Mouse (Mus musculus) right cerebral cortex, adult 18-20 months (tissue): Measurements from ENCODE around the gene Csdc2.
A peak's percentile ranks its signal among the peaks of the same experiment; 100 is the strongest.

Experiments
- DNase-seq: peaks from one replicate; pipeline ENCODE4 v3.0.0; 2022; ENCODE audit warnings: mixed read lengths

Gene Csdc2

DNA sequence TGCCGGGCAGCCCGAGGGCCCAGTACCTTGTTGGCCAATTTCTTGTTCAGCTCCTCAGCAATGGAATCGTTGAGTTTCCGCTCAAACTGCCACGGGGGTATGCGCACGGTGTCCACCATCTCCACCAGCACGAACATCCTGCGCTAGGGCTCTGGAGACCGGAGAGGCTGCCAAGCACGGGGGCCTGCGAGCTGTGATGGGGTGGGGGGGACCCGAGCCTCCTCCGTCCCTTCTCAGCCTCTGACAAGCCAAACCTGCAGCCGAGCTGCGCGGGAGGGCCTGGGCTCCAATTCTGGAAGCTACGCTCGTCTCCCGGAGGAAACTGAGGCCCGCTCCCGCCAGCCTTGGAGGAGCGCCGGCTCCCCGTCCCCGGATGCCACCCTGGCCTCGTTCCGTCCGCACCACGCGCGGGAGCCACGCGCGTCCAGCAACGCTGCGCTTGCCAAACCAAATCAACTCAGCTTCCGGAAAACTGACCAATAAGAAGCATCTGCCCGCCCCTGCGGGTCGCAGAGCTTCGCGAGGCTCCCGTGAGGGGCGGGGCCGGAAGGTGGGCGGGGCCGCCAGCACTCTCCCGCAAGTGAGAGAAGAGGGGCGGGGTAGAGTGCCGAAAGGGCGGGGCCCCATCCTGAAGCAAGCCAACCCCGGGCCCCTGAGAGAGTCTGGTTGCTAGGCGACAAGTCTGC, 10.7 kb upstream of the Csdc2 start, which contains the start of gene Polr3h:
Gene Polr3h (minus strand): TSS at position 481 of the 686 bp plus-strand sequence.
- DNase-seq = peak; percentile 97

DNA sequence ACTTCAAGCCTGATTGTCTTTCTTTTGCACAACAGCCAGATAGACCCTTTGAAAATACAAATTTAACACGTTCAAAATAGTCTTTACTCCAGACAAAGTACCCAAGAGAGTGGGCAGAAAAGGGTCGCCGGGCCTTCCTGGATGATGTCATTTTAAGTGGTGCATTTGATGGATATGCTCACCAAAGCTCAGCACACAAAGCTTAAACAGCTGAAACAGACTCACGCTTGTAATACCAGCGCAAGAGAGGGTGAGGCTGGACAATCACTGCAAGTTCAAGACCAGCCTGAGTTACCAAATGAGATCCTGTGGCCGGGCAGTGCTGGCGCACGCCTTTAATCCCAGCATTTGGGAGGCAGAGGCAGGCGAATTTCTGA, 10.1 kb upstream of the Csdc2 start:
- DNase-seq = no peak

DNA sequence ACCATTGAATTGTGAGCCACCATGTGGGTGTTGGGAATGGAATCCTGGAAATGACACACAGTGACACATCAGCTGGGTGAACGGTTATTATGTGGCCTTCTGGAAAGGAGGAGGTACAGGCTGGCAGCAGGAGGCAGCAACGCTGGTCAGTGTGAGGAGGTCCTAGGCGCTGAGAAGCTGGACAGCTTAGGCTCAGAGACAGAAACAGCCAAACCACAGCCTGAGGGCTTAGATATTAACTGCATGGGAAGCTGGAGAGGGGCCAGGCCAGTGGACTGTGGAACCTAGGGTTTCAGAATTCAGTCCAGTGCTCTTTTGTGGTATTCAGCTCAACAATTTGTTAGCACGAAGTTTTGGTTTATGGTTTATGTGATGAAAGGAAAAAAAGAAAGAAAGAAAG, 8.8 kb upstream of the Csdc2 start:
- no peak for DNase-seq

DNA sequence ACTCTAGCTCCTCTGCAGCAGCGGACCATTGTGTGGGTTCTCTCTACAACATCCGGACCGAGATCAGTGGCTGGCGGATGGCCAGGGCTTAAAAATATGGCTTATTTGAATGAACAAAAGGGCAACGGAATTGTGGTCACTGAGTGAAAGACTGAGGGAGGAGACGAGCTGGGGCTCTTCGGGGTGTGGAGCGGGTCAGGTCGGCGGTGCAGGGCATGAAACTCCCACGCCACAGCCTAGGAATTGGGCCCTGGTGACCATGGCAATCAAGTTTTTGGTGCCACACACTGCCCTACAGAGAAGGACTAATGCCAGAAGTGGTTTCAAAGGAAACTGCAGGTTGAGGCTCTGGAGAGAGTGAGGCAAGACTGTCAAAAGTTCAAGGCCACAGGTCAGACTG, 8.3 kb upstream of the Csdc2 start:
- DNase-seq = no peak

DNA sequence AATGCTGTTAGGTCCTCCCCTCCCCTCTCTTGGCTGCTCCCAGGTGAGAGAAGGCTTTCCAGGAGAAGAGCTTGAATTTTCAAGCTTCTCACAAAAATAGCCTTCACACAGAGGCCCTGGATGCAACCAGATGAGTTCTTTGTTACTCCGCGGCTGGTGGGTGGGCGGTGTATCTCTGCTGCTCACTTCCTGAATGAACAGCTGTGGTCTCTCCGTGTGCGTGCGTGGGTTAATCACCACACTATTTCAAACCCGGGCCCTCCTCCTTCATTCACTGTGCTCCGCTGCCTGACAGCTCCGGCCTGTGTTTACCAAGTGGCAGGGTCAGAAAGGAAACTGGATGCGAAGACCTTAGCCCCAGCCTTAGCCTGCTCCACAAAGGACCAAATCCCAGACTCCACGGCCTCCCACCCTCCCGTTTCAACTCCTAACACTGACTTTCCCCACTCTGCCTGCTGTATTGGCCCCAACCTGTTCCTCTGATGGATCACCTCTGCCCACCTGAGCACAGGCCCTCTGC, 3.5 kb upstream of the Csdc2 start:
- peak; percentile 88 for DNase-seq

DNA sequence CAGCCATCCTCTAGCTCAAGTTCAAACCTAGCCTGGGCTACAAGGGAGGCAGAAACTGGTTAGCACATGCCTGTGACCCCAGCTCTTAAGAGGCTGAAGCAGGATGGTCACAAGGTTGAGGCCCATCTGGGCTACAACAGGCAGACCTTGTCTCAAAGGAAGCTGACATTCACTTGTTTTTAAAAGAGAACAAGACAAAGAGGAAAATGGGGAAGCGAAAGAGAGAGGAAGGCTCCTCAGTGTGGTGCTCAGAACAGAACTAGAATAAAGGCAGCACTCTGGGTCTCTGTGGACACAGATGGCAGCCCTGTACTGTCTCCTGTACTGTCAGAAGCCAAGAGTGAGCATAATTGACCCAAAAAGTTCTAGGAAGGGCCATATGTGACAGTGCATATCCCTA, 2.6 kb upstream of the Csdc2 start:
- DNase-seq = no peak

DNA sequence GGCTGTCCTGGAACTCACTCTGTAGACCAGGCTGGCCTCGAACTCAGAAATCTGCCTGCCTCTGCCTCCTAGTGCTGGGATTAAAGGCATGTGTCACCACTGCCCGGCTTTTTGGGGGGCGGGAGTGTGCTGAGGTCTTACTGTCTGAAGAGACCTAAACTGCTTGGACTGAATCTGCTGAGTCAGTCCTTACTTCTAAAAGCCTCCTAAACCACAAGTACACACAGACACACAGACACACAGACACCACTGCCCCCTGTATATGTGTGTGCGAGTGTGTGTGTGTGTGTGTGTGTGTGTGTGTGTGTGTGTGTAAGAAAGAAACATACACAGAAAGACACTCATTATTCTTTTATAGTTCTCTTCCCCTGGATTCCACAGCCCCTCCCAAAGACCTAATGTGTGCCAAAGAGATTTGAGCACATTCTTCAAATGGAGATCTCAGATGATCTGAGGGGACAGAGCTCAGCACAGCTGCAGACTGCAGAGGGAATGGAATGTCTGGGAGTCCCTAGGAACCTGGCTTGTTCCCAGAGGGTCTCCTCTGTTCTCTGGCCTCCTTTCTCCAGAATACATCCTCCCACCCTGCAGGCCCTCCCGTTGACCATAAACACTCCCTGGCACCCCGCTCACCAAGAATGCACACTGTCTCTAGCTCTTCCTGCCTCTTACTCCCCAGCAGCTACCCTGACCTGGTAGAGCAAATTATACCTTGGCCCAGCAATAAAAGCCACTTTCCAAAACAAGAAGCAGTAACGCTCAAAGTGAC, 506 bp upstream of the Csdc2 start:
- DNase-seq = no peak

DNA sequence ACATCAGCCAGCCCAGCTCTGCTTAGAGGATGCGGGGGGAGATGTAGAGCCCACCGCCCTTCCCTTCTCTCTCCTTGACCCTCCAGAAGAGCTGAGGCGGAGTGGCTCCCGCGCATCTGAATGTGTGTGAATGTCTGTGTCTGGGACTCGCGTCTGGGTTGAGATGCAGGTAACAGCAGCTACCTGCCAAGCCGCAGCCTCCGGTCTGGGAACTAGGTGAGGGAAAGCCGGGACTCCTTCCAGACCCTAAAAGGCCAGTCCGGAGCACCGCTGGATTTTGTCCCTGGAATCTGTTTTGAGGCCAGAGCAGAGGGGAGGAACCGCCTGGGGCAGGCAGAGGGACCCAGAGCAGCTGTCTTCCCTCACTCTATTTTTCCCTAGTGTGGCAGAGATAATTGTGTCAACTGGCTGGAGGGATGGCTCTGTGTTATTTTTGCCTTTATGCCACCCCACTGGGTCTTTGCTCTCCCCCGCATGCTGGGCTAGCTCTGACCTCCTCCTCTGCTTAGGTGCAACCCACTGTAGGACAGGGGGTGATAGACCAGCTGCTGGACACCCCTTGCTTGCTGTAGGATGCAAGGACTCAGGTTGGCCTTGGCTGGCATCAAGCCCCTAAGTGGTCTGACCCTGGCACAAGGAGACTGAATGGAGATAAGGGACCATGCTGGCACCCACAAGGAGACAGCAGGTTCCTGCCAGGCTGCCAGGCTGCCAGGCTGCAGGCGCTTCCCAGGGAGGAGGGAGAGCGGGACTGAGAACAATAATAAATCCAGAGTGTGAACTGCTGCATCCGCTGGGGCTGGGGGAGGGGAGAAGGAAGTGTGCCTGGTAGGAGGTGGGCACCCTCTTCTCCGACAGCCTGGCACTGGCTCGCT, 776 bp downstream of the Csdc2 start:
- peak; percentile 85 for DNase-seq

DNA sequence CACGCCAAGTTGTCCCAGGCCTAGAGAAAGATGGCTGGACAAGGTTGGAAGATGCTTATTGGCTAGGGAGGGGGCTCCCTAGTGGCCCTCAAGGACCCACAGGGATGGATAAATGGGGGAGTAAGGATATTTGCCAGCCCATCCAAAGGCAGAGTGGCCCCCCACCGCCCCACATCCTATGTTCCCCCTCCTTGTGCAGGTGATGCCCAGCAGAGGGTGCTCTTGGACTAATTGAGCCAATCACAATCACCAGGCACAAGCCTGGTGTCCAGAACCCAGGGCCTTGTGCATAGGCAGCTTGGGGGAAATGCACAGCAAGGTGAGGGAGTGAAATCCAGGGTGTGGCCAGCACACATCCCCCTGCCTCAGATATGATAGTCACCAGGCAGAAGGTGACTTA, 1.7 kb downstream of the Csdc2 start:
- DNase-seq = peak; percentile 59

DNA sequence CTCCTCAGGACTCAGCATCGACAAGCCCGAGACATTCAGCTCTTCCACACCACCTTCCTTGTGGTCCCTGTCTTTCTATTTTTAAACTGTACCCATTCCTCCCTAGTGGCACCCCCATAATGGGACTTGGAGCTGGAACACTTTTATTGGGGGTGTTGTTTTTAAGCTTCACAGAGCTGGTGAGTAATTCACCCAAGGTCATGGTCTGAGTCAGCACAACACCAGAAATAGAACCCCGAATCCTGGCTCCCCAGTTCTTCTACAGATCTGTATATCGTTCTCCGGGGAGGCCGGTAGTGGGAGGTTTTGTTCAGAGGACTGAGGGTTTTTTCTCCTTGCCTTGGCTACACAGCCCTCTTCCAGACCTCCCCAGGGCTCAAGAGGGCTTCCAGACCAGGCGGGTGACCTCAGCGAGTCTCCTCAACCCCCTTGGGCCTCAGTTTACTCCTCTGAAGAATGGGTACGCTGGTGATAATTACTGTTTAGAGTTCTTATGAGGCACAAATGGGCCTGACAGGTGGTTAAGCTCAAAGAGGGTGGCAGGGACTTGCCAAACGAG, 2.7 kb downstream of the Csdc2 start:
- peak; percentile 56 for DNase-seq

DNA sequence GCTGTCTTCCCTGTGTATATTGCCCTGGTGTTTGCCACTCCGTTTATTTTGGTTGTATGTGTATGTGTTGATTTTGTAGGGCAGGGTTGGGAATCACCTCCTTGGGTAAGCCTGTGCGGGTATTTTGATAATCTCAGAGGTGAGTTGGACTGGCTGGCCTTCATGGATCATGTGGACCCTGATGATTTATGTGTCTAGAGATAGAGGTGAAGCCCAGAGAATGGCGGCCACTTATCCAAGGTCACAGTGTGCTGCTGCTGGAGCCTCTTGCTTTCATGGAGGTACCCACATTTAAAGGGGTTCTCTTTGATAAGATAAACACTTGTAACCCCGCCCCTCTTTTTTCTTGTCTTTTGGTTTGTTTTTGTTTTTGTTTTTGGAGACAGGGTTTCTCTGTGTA, 3.2 kb downstream of the Csdc2 start:
- DNase-seq = no peak

DNA sequence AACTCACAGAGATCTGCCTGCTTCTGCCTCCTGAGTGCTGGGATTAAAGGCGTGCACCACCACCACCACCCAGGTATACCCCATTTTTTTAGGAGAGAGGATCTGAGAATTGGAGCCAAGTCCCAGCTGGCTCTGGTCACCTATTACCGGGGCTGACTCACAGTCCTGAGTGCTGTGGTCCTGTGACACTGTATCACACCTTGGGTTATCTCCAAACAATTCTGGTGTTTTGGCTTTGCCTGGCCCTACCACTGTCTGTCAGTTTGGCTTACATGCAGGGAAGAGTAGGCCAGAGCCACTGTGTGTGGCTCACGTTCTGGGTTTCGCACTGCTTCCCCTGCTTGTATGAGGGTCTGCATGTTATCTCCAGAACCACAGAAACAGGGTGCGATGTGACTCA, 3.7 kb downstream of the Csdc2 start:
- DNase-seq = no peak

DNA sequence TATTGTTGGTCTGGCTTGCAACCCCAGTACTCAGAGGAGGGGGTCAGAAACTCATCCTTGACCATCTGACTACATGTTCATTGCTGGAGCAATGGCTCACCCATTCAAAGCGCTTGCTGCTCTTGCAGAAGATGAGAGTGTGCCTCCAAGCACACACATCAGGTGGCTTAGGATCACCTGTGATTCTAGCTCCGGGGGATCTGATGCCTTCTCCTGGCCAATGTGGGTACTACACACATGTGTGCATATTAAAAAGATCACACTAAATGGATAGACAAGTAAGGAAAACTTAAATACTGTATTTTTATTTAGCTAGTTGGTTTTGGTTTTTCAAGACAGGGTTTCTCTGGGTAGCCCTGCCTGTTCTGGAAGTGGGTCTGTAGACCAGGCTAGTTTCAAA, 4.5 kb downstream of the Csdc2 start:
- no peak for DNase-seq

DNA sequence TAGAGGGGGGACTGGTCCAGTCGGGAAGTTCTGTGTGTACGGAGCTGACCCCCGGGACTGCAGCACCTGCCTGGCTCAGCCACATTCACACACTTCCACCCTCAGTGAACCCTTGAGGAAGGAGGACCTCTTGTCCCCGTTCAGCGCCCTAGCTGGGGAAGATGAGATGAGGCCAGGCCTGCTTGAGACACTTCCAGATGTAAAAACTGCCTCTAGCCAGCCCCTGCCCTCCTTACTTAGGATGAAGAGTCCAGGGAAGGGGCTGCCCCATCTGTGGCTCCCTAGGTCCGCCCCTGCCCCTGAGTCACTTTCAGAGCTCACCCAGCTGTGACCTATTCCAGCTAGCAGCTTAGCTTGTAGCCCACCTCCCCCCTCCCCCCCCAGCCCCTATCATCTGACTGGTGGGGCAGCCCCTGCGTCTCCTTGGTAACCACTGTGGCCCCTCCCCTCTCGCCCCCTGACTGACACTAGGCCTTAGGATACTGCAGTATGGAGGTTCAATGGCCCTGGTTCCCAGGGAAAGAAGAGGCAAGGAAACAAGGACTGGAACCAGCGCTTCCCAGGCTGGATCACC, 6.7 kb downstream of the Csdc2 start:
- no peak for DNase-seq

DNA sequence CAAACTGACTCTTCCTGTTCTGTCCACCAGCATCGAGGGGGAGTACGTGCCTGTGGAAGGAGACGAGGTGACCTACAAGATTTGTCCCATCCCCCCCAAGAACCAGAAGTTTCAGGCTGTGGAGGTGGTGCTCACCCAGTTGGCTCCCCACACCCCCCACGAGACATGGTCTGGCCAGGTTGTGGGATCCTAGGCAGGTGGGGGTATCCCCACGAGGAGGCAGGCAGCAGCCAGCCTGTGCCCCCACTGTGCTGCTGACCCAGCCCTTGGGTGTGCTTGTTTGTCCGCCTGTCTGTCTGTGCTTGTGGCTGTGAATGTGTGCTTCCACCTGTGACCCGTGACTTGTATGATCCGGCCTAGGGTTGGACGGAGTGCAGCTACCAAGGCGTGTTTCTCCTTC, 12.5 kb downstream of the Csdc2 start:
- no peak for DNase-seq

DNA sequence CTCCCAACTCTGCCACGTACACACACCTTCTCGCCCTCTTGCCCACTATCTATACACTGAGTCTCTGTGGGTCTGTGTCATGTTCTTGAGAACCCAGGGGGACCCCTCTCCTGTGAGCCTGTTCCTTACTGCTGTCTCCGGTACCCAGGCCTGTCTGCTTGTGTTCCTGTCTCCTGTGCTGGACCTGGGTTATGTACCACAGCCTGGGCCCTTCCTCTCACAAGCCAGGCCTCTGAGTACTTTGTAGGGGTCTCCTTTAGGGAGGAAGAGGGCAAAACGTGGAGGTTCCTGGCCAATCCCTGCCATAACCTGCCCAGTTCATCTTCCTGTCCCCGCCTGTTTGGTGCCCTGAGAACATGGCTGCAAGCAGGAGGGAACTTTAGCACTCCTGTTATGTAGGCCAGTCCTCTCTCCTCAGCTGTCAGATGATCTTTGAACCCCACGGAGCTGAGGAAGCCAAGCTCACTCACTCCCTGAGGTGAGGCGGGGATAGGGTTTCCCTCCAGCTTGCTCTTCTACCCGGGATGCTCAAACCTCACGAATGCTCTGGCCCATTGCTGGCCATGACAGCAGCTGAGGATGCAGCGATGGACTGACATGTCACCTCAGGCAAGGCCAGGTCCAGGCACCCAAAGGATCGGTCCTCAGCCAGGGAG, 13.0 kb downstream of the Csdc2 start:
- no peak for DNase-seq

DNA sequence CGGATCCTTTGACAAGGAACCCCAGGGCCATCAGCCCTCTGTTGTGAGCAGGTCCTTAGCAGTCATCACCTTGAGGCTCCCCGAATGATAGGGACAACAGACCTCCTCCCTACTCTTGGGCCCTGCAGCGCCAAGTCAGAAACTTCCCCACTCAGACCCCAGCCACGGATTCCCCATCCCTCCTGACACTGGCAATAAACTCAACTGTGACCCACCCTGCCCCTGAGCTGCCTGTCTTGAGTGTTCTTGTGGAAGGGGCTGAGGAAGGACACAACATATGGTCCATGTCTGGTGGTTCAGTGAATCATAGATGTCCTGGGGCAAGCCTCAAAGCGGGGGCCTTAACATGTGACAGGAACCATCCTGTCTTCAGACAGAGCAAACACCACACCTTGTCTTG, 14.2 kb downstream of the Csdc2 start:
- DNase-seq = no peak

DNA sequence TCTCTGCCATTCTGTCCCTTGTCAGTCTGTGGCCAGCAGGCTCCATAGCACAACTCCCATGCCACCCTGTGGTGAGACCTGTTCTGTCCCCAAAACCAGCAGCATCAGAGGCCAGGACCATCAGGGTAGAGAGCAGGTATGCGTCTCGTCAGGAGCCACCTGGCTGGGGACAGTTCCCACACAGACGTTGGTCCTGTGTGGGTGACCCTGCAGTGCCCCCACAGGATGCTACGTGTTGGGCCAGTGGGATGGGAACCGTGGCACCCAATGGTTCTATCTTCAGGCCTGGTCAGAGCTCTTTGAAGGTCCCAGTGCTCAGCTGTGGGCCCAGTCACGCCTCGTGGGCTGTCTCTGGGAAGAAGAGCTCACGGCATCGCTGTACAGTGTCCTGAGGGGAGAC, 14.6 kb downstream of the Csdc2 start:
- no peak for DNase-seq

DNA sequence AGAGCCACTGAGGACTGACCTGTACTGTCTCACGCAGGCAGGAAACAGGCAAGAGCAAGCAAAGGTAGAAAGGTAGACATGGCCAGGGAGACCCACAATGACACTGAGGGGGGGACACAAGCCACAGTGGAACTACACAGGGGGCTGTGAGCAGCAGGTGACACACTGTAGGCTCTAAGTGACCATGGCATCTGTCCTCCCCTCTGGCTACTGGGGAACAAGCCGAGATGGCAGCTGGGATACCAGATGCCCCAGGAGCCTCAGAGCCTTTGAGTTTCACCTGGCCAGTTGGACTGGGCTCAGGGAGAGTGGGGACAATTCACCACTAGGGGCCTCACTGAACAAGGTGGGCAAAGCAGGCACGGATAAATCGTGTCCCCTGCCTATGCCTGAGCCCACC, 15.8 kb downstream of the Csdc2 start:
- no peak for DNase-seq

DNA sequence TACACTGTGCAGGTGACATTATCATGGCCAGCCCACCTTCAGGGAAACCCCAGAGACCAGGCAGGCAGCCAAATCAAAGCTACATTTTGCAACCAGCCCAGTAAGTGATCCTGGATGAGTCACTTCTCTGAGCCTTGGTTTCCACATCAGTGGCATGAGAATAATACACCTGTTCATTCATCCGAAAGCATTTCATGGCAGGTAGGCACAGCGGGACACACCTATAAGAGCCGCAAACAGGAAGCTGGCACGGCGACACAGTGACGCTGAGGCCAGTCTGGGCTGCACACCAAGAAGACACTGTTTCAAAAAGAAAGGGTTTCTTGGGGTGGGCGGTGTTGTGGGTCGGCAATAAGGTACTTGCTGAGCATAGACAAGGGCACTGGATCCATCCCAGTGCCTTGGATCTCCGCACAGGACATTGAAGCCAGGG, 17.6 kb downstream of the Csdc2 start:
- DNase-seq = no peak

DNA sequence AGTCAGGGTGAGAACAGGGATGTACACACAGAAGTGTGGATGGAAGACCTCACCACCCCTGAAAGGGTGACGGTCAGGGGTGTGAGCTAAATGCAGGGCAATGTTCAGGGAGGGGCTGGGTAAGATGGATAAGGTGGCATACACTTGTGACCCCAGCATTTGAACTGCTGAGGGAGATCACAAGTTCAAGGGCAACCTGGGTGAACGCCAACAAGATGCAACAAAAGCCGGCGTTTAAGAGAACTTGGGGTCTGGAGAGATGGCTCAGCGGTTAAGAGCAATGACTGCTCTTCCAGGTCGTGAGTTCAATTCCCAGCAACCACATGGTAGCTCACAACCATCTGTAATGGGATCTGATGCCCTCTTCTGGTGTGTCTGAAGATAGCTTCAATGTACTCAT, 18.2 kb downstream of the Csdc2 start:
- no peak for DNase-seq

DNA sequence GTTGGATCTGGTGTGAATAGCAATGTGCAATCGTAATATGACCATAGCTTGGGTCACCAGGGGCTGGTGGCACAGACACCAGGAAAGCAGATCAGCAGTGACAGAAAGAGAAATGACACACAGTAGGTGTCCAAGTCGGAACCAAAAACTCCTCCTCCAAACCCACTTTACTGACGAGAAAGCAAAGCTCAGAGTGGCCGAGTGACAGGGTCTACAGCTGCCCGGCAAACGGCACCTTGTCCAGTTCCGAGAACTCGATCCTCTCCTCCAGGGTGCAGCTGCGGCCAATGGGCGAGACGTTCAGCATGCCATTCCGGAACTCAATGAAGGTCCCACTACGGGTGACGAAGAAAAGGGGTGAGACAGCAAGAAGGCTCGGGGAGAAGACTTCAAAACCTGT, 18.9 kb downstream of the Csdc2 start:
- no peak for DNase-seq
